Mouse (Mus musculus): ENCODE data around the gene AI854703. TPM values are rescaled to one million over a fixed set of nuclear protein-coding genes. Genes with fewer than 3 reads are reported as not detected.
"Not testable (repeated sequence)": the region's sequence is repeated elsewhere in the genome, so short reads cannot be mapped to it uniquely, and the experiment has no call there.

Gene AI854703
- polyA plus RNA-seq, 1 experiment, result 0.81 TPM

GRCm38 (mm10) chr6:48614756-48615155 is 11.8 kb upstream of the AI854703 start:
- DNase-seq (ENCODE audit: low read depth), result no peak

GRCm38 (mm10) chr6:48620031-48620430 is 6.5 kb upstream of the AI854703 start:
- DNase-seq (ENCODE audit: low read depth), result no peak

- not testable (repeated sequence) for DNase-seq (ENCODE audit: low read depth)
Measured at GRCm38 (mm10) chr6:48622186-48622843, 4.2 kb upstream of the AI854703 start.

GRCm38 (mm10) chr6:48623460-48623859 is 3.1 kb upstream of the AI854703 start:
- DNase-seq (ENCODE audit: low read depth), result no peak

- no peak for DNase-seq (ENCODE audit: low read depth)
Measured at GRCm38 (mm10) chr6:48626984-48627383, 420 bp downstream of the AI854703 start.

- DNase-seq (ENCODE audit: low read depth), result no peak
Measured at GRCm38 (mm10) chr6:48627511-48627924, 954 bp downstream of the AI854703 start.

GRCm38 (mm10) chr6:48628377-48628776 is 1.8 kb downstream of the AI854703 start:
- no peak for DNase-seq (ENCODE audit: low read depth)

- DNase-seq (ENCODE audit: low read depth), result no peak
Measured at GRCm38 (mm10) chr6:48628808-48629660, 2.5 kb downstream of the AI854703 start.

GRCm38 (mm10) chr6:48629661-48630034 is 3.1 kb downstream of the AI854703 start:
- DNase-seq (ENCODE audit: low read depth), result no peak

- no peak for DNase-seq (ENCODE audit: low read depth)
Measured at GRCm38 (mm10) chr6:48630831-48631230, 4.3 kb downstream of the AI854703 start.

- DNase-seq (ENCODE audit: low read depth), result no peak
Measured at GRCm38 (mm10) chr6:48635105-48635504, 8.5 kb downstream of the AI854703 start.

GRCm38 (mm10) chr6:48636515-48636914 is 10.0 kb downstream of the AI854703 start:
- no peak for DNase-seq (ENCODE audit: low read depth)

- DNase-seq (ENCODE audit: low read depth), result no peak
Measured at GRCm38 (mm10) chr6:48637811-48638500, 11.4 kb downstream of the AI854703 start.

GRCm38 (mm10) chr6:48638553-48638952 is 12.0 kb downstream of the AI854703 start:
- no peak for DNase-seq (ENCODE audit: low read depth)

- DNase-seq (ENCODE audit: low read depth), result no peak
Measured at GRCm38 (mm10) chr6:48641391-48641790, 14.8 kb downstream of the AI854703 start.

GRCm38 (mm10) chr6:48642764-48643292 is 16.3 kb downstream of the AI854703 start:
- DNase-seq (ENCODE audit: low read depth), result no peak

- DNase-seq (ENCODE audit: low read depth), result no peak
Measured at GRCm38 (mm10) chr6:48645660-48646308, 19.2 kb downstream of the AI854703 start.

GRCm38 (mm10) chr6:48646309-48646690 is 19.7 kb downstream of the AI854703 start:
- DNase-seq (ENCODE audit: low read depth), result no peak

GRCm38 (mm10) chr6:48646995-48647394 is 20.4 kb downstream of the AI854703 start, which contains the start of gene Gimap8:
Gene Gimap8, plus strand, starts transcription at chr6:48647234.
- DNase-seq (ENCODE audit: low read depth), result no peak

- DNase-seq (ENCODE audit: low read depth), result no peak
Measured at GRCm38 (mm10) chr6:48647611-48648010, 21.0 kb downstream of the AI854703 start.

- DNase-seq (ENCODE audit: low read depth), result no peak
Measured at GRCm38 (mm10) chr6:48648779-48649178, 22.2 kb downstream of the AI854703 start.

- no peak for DNase-seq (ENCODE audit: low read depth)
Measured at GRCm38 (mm10) chr6:48650041-48650440, 23.5 kb downstream of the AI854703 start.

All from gonadal fat pad, adult 2 months (tissue).